Mouse (Mus musculus) neural tube, embryonic 10.5 days (tissue): ENCODE measurements around the gene Slc9a1.
A peak's percentile ranks its signal among the peaks of the same experiment; 100 is the strongest.

ENCODE experiments used
- DNase-seq: peaks from one replicate; pipeline ENCODE4 v3.0.0-alpha.2; 2017; ENCODE audit warnings: low spot score; ENCODE audit errors: extremely low spot score

Slc9a1 gene

GRCm38 (mm10) chr4:133372278-133372665 is 2.8 kb downstream of the Slc9a1 start:
- DNase-seq, result no peak

GRCm38 (mm10) chr4:133374011-133374410 is 4.5 kb downstream of the Slc9a1 start:
- DNase-seq, result no peak

- no peak for DNase-seq
These were observed 6.5 kb downstream of the Slc9a1 start for GRCm38 (mm10) chr4:133375812-133376577.

- peak; percentile 51 for DNase-seq
These were observed 8.9 kb downstream of the Slc9a1 start for GRCm38 (mm10) chr4:133378236-133379045.

- DNase-seq, result peak; percentile 39
These were observed 9.5 kb downstream of the Slc9a1 start for GRCm38 (mm10) chr4:133379046-133379347.

GRCm38 (mm10) chr4:133379861-133380260 is 10.4 kb downstream of the Slc9a1 start:
- DNase-seq, result no peak

GRCm38 (mm10) chr4:133380532-133380931 is 11.0 kb downstream of the Slc9a1 start:
- DNase-seq, result no peak

GRCm38 (mm10) chr4:133381141-133381540 is 11.6 kb downstream of the Slc9a1 start:
- DNase-seq, result no peak

- DNase-seq, result no peak
These were observed 16.7 kb downstream of the Slc9a1 start for GRCm38 (mm10) chr4:133386061-133386797.

- DNase-seq, result no peak
These were observed 17.5 kb downstream of the Slc9a1 start for GRCm38 (mm10) chr4:133387053-133387452.

GRCm38 (mm10) chr4:133388781-133389552 is 19.5 kb downstream of the Slc9a1 start:
- no peak for DNase-seq

- no peak for DNase-seq
These were observed 20.5 kb downstream of the Slc9a1 start for GRCm38 (mm10) chr4:133390042-133390441.

- DNase-seq, result no peak
These were observed 21.1 kb downstream of the Slc9a1 start for GRCm38 (mm10) chr4:133390585-133390984.

- DNase-seq, result no peak
These were observed 21.9 kb downstream of the Slc9a1 start for GRCm38 (mm10) chr4:133391185-133392040.

GRCm38 (mm10) chr4:133394981-133395573 is 25.6 kb downstream of the Slc9a1 start:
- no peak for DNase-seq

GRCm38 (mm10) chr4:133396079-133396478 is 26.6 kb downstream of the Slc9a1 start:
- no peak for DNase-seq

- no peak for DNase-seq
These were observed 27.8 kb downstream of the Slc9a1 start for GRCm38 (mm10) chr4:133397299-133397698.

- no peak for DNase-seq
These were observed 28.5 kb downstream of the Slc9a1 start for GRCm38 (mm10) chr4:133397961-133398360.

GRCm38 (mm10) chr4:133398619-133399018 is 29.1 kb downstream of the Slc9a1 start:
- no peak for DNase-seq

- no peak for DNase-seq
These were observed 30.0 kb downstream of the Slc9a1 start for GRCm38 (mm10) chr4:133399509-133399908.
